Mouse (Mus musculus): ENCODE measurements around the gene Gm20873. TPM values are rescaled to one million over a fixed set of nuclear protein-coding genes. Genes with fewer than 3 reads are reported as not detected.
"Not testable (repeated sequence)": the region's sequence is repeated elsewhere in the genome, so short reads cannot be mapped to it uniquely, and the experiment has no call there.

Gene Gm20873
- total RNA-seq (2014; rRNA removed), result not detected in 2 replicates
- not detected in 2 replicates for polyA plus RNA-seq (2015; fragmentation: Nextera tagmentation; extraction: Ambion mirVana)

DNA sequence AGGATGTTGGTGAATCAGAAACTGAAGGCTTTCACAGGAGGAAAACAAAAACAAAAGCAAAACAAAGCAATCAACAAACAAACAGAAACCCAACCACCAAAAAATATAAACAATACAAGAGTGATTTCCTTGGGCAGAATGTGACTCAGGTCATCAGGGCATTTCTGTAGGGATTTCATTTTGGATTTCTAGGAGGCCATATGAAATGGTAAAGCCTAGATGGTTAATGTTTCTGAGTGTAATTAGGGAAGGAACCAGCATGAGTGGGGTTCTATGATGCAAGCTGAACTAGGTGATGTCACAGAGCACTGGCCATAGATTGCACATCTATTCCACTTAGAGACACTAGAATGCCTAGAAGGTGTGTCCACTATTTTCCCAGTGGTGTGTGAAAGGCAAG is at the start of gene Gm20873:
Gene Gm20873 (plus strand): TSS at position 301 of the 400 bp plus-strand sequence.
- H3K4me1 ChIP-seq (ENCODE audit: insufficient read depth); H3K9ac ChIP-seq; H3K4me2 ChIP-seq (ENCODE audit: low read depth); H3K36me3 ChIP-seq (ENCODE audit: insufficient read depth); H3K27ac ChIP-seq (ENCODE audit: low read depth, low read length); ATAC-seq; H3K4me3 ChIP-seq (ENCODE audit: low read depth, low read length); DNase-seq; H3K27me3 ChIP-seq (ENCODE audit: insufficient read depth, low read length); H3K9me3 ChIP-seq (ENCODE audit: low read length): not testable (repeated sequence)

- not testable (repeated sequence) for H3K4me1 ChIP-seq (ENCODE audit: insufficient read depth); H3K27ac ChIP-seq (ENCODE audit: low read depth, low read length); DNase-seq; ATAC-seq; H3K36me3 ChIP-seq (ENCODE audit: insufficient read depth); H3K27me3 ChIP-seq (ENCODE audit: insufficient read depth, low read length); H3K9ac ChIP-seq; H3K4me2 ChIP-seq (ENCODE audit: low read depth); H3K4me3 ChIP-seq (ENCODE audit: low read depth, low read length); H3K9me3 ChIP-seq (ENCODE audit: low read length)
- 68% methylated on average over 2 of the region's 3 CpGs for WGBS
These were observed 29.0 kb upstream of the Gm20873 start, which contains the start of gene Gm21746 for GRCm38 (mm10) chrY:6237895-6238294. Gm21746 (minus strand) TSS chrY:6237995.

Other genes starting within 250 kb of the Gm20873 start
- not detected in 2 replicates for gene Gm21746, start 29.1 kb upstream of the Gm20873 start, total RNA-seq (2014; rRNA removed)
- gene Gm21746, start 29.1 kb upstream of the Gm20873 start, polyA plus RNA-seq (2015; fragmentation: Nextera tagmentation; extraction: Ambion mirVana), result not detected in 2 replicates

Measured in forebrain, postnatal 0 days (tissue).